Comparison of ENCODE assay signal across 8 mouse cellular contexts in the genomic region with DNA sequence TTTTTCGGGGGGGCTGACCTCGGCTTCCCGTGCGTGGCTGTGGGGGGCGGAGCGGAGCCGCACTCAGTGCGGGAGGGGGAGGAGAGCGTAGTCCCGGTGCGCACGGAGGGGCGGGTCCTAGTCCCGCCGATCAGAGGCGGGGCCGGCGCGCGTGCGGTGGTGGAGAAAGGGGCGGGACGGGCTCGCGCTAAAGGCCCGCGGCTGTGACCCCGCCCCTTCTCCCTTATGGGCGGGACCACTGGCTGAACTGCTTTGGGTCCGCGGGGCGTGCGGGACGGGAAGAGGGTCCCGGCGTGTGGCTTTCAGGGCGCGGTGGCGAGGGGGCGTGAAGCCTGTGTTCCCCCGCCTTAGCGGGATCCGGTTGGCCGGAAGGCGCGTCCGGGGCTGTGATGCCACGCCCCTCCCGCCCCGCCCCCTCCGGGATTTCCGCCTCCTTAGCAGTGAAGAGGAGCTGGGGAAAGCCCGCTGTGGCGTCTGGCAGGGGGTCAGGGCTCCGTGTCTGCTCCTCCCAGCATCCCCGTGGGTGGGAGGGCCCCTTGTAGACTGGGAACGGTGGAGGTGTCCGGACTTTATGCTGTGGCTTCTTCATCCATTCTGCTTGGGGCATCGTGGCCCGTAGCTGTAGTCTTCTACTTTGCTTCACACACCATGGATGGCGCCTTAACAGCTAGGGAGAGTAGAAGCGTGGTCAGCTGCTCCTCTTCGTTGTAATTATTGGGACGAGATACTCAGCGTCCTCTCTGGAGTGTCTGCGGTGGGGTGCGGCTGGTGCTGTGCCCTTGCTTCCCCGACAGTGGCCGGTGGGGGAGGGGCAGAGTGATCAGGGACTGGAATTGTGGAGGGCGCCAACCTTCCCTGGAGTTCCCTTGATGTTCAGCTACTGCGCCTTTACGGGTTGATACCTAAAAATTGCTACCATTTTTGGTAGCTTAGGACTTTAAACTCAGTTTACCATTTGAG. TPM values are rescaled to one million over a fixed set of nuclear protein-coding genes. Genes with fewer than 3 reads are reported as not detected.
DNase-seq lines count a peak whose midpoint lies in the region; ATAC-seq and TF ChIP-seq lines count a peak whose summit lies in the region.

No protein-coding gene starts in this region.

- WGBS in forebrain, embryonic 12.5 days = 1% methylated on average over 67 of the region's 72 CpGs
- under 1% methylated on average over 47 of the region's 72 CpGs for WGBS in heart, postnatal 0 days
- under 1% methylated on average over 72 of the region's 72 CpGs for WGBS in large intestine, adult 2 months
- WGBS in liver, embryonic 16.5 days (ENCODE audit: insufficient replicate concordance) = 2% methylated on average over 61 of the region's 72 CpGs
- WGBS in neural tube, embryonic 12.5 days = under 1% methylated on average over 72 of the region's 72 CpGs
- WGBS in stomach, postnatal 0 days = under 1% methylated on average over 51 of the region's 72 CpGs

- peak overlapping the region; percentile 99 for H3K27ac ChIP-seq in forebrain, embryonic 12.5 days
- peak overlapping the region; percentile 95 for H3K27ac ChIP-seq in heart, postnatal 0 days (ENCODE audit: low read depth)
- H3K27ac ChIP-seq in liver, embryonic 16.5 days (ENCODE audit: low read length) = peak overlapping the region; percentile 98
- H3K27ac ChIP-seq in neural tube, embryonic 12.5 days = peak overlapping the region; percentile 98
- peak overlapping the region; percentile 97 for H3K27ac ChIP-seq in stomach, postnatal 0 days (replicated peaks)

- peak; percentile 34 for ATAC-seq in forebrain, embryonic 12.5 days (ENCODE audit: low FRiP score)
- ATAC-seq in heart, postnatal 0 days (ENCODE audit: insufficient read depth, low read depth) = peak; percentile 16
- peak; percentile 43 for ATAC-seq in liver, embryonic 16.5 days (ENCODE audit: low read depth)
- peak; percentile 26 for ATAC-seq in neural tube, embryonic 12.5 days (ENCODE audit: low FRiP score, low read depth)
- peak; percentile 14 for ATAC-seq in stomach, postnatal 0 days (ENCODE audit: low FRiP score, low TSS enrichment)

- no peak for TF ChIP-seq CTCF in E14TG2a.4 (conservative IDR thresholded peaks at IDR 0.05; ENCODE audit: low read length)
- no peak for TF ChIP-seq CTCF in heart, postnatal 0 days (IDR thresholded peaks at IDR 0.05; ENCODE audit: low read depth)
- TF ChIP-seq CTCF in stomach, postnatal 0 days (IDR thresholded peaks at IDR 0.05; ENCODE audit: low read depth) = 0 out of 2 replicates have a peak, but pooled peaks have one; percentile 6

- peak overlapping the region; percentile 100 for H3K4me3 ChIP-seq in E14TG2a.4 (replicated peaks; ENCODE audit: low read length)
- peak overlapping the region; percentile 95 for H3K4me3 ChIP-seq in forebrain, embryonic 12.5 days (replicated peaks)
- H3K4me3 ChIP-seq in heart, postnatal 0 days (ENCODE audit: low read depth, low read length) = peak overlapping the region; percentile 86
- peak overlapping the region; percentile 92 for H3K4me3 ChIP-seq in liver, embryonic 16.5 days (ENCODE audit: low read depth, low read length)
- H3K4me3 ChIP-seq in neural tube, embryonic 12.5 days = peak overlapping the region; percentile 91
- H3K4me3 ChIP-seq in stomach, postnatal 0 days (ENCODE audit: low read depth, low read length) = peak overlapping the region; percentile 88

- peaks cover 38% of the 10 kb centered on the region for H3K36me3 ChIP-seq in E14TG2a.4 (ENCODE audit: insufficient read depth, low read length)
- H3K36me3 ChIP-seq in forebrain, embryonic 12.5 days (replicated peaks) = no peaks in the 10 kb centered on the region; the same call in 1 of the 2 replicates
- no peaks in the 10 kb centered on the region for H3K36me3 ChIP-seq in heart, postnatal 0 days (replicated peaks; ENCODE audit: control insufficient read depth, insufficient read depth, low read length)
- H3K36me3 ChIP-seq in liver, embryonic 16.5 days (ENCODE audit: control insufficient read depth, insufficient read depth) = no peaks in the 10 kb centered on the region
- no peaks in the 10 kb centered on the region for H3K36me3 ChIP-seq in neural tube, embryonic 12.5 days
- no peaks in the 10 kb centered on the region for H3K36me3 ChIP-seq in stomach, postnatal 0 days (ENCODE audit: control insufficient read depth, insufficient read depth, low read length)

- peak; percentile 81 for DNase-seq in c-Kit-positive CD71-negative TER-119-negative erythroid progenitor cells, embryonic 14.5 days (ENCODE audit: low read depth)
- DNase-seq in heart, postnatal 0 days (ENCODE audit: low spot score) = peak; percentile 86
- DNase-seq in large intestine, adult 2 months (ENCODE audit: low read depth, low spot score) = peak; percentile 57
- DNase-seq in stomach, postnatal 0 days (ENCODE audit: low spot score) = peak; percentile 96

- no peaks in the 10 kb centered on the region for H3K27me3 ChIP-seq in E14TG2a.4 (ENCODE audit: insufficient read depth, low read length)
- H3K27me3 ChIP-seq in forebrain, embryonic 12.5 days = no peaks in the 10 kb centered on the region
- H3K27me3 ChIP-seq in heart, postnatal 0 days (ENCODE audit: control insufficient read depth, insufficient read depth, low read length) = no peaks in the 10 kb centered on the region
- H3K27me3 ChIP-seq in liver, embryonic 16.5 days (ENCODE audit: control insufficient read depth, insufficient read depth, low read depth, low read length) = no peaks in the 10 kb centered on the region
- H3K27me3 ChIP-seq in neural tube, embryonic 12.5 days (replicated peaks) = no peaks in the 10 kb centered on the region
- no peaks in the 10 kb centered on the region for H3K27me3 ChIP-seq in stomach, postnatal 0 days (ENCODE audit: control insufficient read depth, insufficient read depth, low read length)

- H3K9ac ChIP-seq in forebrain, embryonic 12.5 days = peak overlapping the region; percentile 97
- H3K9ac ChIP-seq in heart, postnatal 0 days (replicated peaks; ENCODE audit: low read depth, low read length) = peak overlapping the region; percentile 75
- peak overlapping the region; percentile 89 for H3K9ac ChIP-seq in liver, embryonic 16.5 days (ENCODE audit: low read depth, low read length)
- H3K9ac ChIP-seq in neural tube, embryonic 12.5 days = peak overlapping the region; percentile 92
- peak overlapping the region; percentile 80 for H3K9ac ChIP-seq in stomach, postnatal 0 days (ENCODE audit: low read length)

- no peak for TF ChIP-seq EP300 in heart, postnatal 0 days (IDR thresholded peaks at IDR 0.05; ENCODE audit: low read depth)
- TF ChIP-seq EP300 in stomach, postnatal 0 days (optimal IDR thresholded peaks at IDR 0.05) = no peak

- H3K9me3 ChIP-seq in E14TG2a.4 (ENCODE audit: low read length) = no peaks in the 10 kb centered on the region
- H3K9me3 ChIP-seq in forebrain, embryonic 12.5 days = no peaks in the 10 kb centered on the region
- H3K9me3 ChIP-seq in heart, postnatal 0 days (replicated peaks; ENCODE audit: control insufficient read depth, low read length) = no peaks in the 10 kb centered on the region
- no peaks in the 10 kb centered on the region for H3K9me3 ChIP-seq in liver, embryonic 16.5 days (replicated peaks; ENCODE audit: control insufficient read depth, low read length)
- H3K9me3 ChIP-seq in neural tube, embryonic 12.5 days = no peaks in the 10 kb centered on the region
- H3K9me3 ChIP-seq in stomach, postnatal 0 days (ENCODE audit: control insufficient read depth, low read length) = no peaks in the 10 kb centered on the region

- H3K4me2 ChIP-seq in forebrain, embryonic 12.5 days = peak overlapping the region; percentile 77
- peak overlapping the region; percentile 84 for H3K4me2 ChIP-seq in heart, postnatal 0 days (ENCODE audit: low read depth, low read length)
- peak overlapping the region; percentile 97 for H3K4me2 ChIP-seq in liver, embryonic 16.5 days (ENCODE audit: low read depth, low read length)
- H3K4me2 ChIP-seq in neural tube, embryonic 12.5 days (replicated peaks) = peak overlapping the region; percentile 94
- peak overlapping the region; percentile 80 for H3K4me2 ChIP-seq in stomach, postnatal 0 days (replicated peaks; ENCODE audit: low read depth)

- H3K4me1 ChIP-seq in E14TG2a.4 (replicated peaks; ENCODE audit: low read depth, low read length) = peaks cover 54% of the 10 kb centered on the region
- H3K4me1 ChIP-seq in forebrain, embryonic 12.5 days = peaks cover 22% of the 10 kb centered on the region
- H3K4me1 ChIP-seq in heart, postnatal 0 days (ENCODE audit: control insufficient read depth, insufficient read depth) = peaks cover 11% of the 10 kb centered on the region
- H3K4me1 ChIP-seq in liver, embryonic 16.5 days (ENCODE audit: control insufficient read depth, low read depth, low read length) = peaks cover 27% of the 10 kb centered on the region
- peaks cover 20% of the 10 kb centered on the region for H3K4me1 ChIP-seq in neural tube, embryonic 12.5 days
- H3K4me1 ChIP-seq in stomach, postnatal 0 days (replicated peaks; ENCODE audit: control insufficient read depth, insufficient read depth) = peaks cover 2% of the 10 kb centered on the region; the same call in 1 of the 2 replicates

RNA-seq across cellular contexts. Expression of gene Sin3a, which starts 5.1 kb away (rescaled TPM):
- polyA plus RNA-seq in forebrain, embryonic 12.5 days (2016; fragmentation: Nextera tagmentation; extraction: Ambion mirVana) = 42.1 and 52.7 TPM in 2 replicates
- total RNA-seq in heart, postnatal 0 days (2014; rRNA removed; ENCODE audit: low replicate concordance) = 27.9 and 39.6 TPM in 2 replicates
- polyA plus RNA-seq in heart, postnatal 0 days (2015; fragmentation: Nextera tagmentation; extraction: Ambion mirVana) = 9.7 and 12.1 TPM in 2 replicates
- polyA plus RNA-seq in large intestine, adult 2 months (2012; rRNA removed) = 25.4 and 48.5 TPM in 2 replicates
- polyA plus RNA-seq in liver, embryonic 16.5 days (2015; fragmentation: Nextera tagmentation; extraction: Ambion mirVana) = 13.4 and 14.5 TPM in 2 replicates
- 33.0 and 33.7 TPM in 2 replicates for polyA plus RNA-seq in neural tube, embryonic 12.5 days (2016; fragmentation: Nextera tagmentation; extraction: Ambion mirVana)
- polyA plus RNA-seq in stomach, postnatal 0 days (2015; fragmentation: Nextera tagmentation; extraction: Ambion mirVana) = 10.4 and 10.6 TPM in 2 replicates

RNA-seq across cellular contexts. Expression of gene Man2c1, which starts 53.5 kb away (rescaled TPM):
- polyA plus RNA-seq in forebrain, embryonic 12.5 days (2016; fragmentation: Nextera tagmentation; extraction: Ambion mirVana) = 50.8 and 52.1 TPM in 2 replicates
- 106 and 138 TPM in 2 replicates for total RNA-seq in heart, postnatal 0 days (2014; rRNA removed; ENCODE audit: low replicate concordance)
- 31.8 and 35.6 TPM in 2 replicates for polyA plus RNA-seq in heart, postnatal 0 days (2015; fragmentation: Nextera tagmentation; extraction: Ambion mirVana)
- polyA plus RNA-seq in large intestine, adult 2 months (2012; rRNA removed) = 90.5 and 106 TPM in 2 replicates
- polyA plus RNA-seq in liver, embryonic 16.5 days (2015; fragmentation: Nextera tagmentation; extraction: Ambion mirVana) = 18.6 and 21.2 TPM in 2 replicates
- polyA plus RNA-seq in neural tube, embryonic 12.5 days (2016; fragmentation: Nextera tagmentation; extraction: Ambion mirVana) = 64.4 and 64.6 TPM in 2 replicates
- 35.2 and 39.5 TPM in 2 replicates for polyA plus RNA-seq in stomach, postnatal 0 days (2015; fragmentation: Nextera tagmentation; extraction: Ambion mirVana)

Comparison
In these comparisons a context has a peak if more than half of its experiments do, and no peak if none do; other contexts are left out.
1. Peak in every context shown above with its lines: DNase-seq, ATAC-seq, H3K4me3 ChIP-seq and H3K27ac ChIP-seq.